Mouse (Mus musculus) embryonic facial prominence, embryonic 11.5 days (tissue): Measurements from ENCODE around the gene Palm. TPM values are rescaled to one million over a fixed set of nuclear protein-coding genes. Genes with fewer than 3 reads are reported as not detected.

Source experiments
- ATAC-seq: fragments of 200-750 bp; cut with Nextera tagmentation; replicated peaks from 2 replicates; pipeline ENCODE4 v1.8.0; 2017; ENCODE audit warnings: low read depth; ENCODE audit not compliant: insufficient number of reproducible peaks, low FRiP score, low TSS enrichment
- DNase-seq: peaks from one replicate; pipeline ENCODE4 v3.0.0-alpha.2; 2015; ENCODE audit warnings: low spot score
- H3K27ac ChIP-seq: fragments of 300-500 bp; sonication (generic); replicated peaks from 2 replicates; pipeline ENCODE4 v1.5.1; 2014; ENCODE audit warnings: mild to moderate bottlenecking, low read depth, low read length, control low read depth
- H3K27me3 ChIP-seq: fragments of 300-500 bp; sonication (generic); 2 replicates; pipeline ENCODE4 v1.6.1; 2014; ENCODE audit warnings: mild to moderate bottlenecking, low read length, moderate library complexity, mixed read lengths; ENCODE audit not compliant: control insufficient read depth, insufficient read depth
- H3K36me3 ChIP-seq: fragments of 300-500 bp; sonication (generic); replicated peaks from 2 replicates; pipeline ENCODE4 v1.6.1; 2014; ENCODE audit warnings: low read depth, mild to moderate bottlenecking, low read length, moderate library complexity, mixed read lengths; ENCODE audit not compliant: control insufficient read depth, insufficient read depth
- H3K4me1 ChIP-seq: fragments of 300-500 bp; sonication (generic); 2 replicates; pipeline ENCODE4 v1.6.1; 2014; ENCODE audit warnings: low read length, mixed read lengths; ENCODE audit not compliant: control insufficient read depth, insufficient read depth
- H3K4me2 ChIP-seq: fragments of 300-500 bp; sonication (generic); 2 replicates; pipeline ENCODE4 v1.6.1; 2014; ENCODE audit warnings: low read depth, mild to moderate bottlenecking, control low read depth, low read length, moderate library complexity
- H3K4me3 ChIP-seq: fragments of 300-500 bp; sonication (generic); 2 replicates; pipeline ENCODE4 v1.5.1; 2014; ENCODE audit warnings: low read depth, low read length, control low read depth
- H3K9ac ChIP-seq: fragments of 300-500 bp; sonication (generic); replicated peaks from 2 replicates; pipeline ENCODE4 v1.6.1; 2014; ENCODE audit warnings: mild to moderate bottlenecking, control low read depth, low read length
- H3K9me3 ChIP-seq: fragments of 300-500 bp; sonication (generic); replicated peaks from 2 replicates; pipeline ENCODE4 v1.6.1; 2016; ENCODE audit warnings: mild to moderate bottlenecking, low read length, inconsistent platforms, mixed read lengths; ENCODE audit not compliant: control insufficient read depth
- WGBS: fragments of 180-500 bp; shearing (Covaris S2); extraction: QIAGEN DNeasy Blood & Tissue Kit; methylation state at CpG from one replicate; pipeline ENCODE4 v1.1.7; 2014; 5-methylcytosine and 5-hydroxymethylcytosine counted together
- polyA plus RNA-seq: library from polyadenylated mRNA; unstranded; fragments of >200 nt; fragmentation: Nextera tagmentation; extraction: Ambion mirVana; gene quantifications from 2 replicates; pipeline ENCODE4 v1.2.1, GENCODE M21; 2014

Gene Palm
- polyA plus RNA-seq, 1 experiment from 2014 or later, result 85.7 TPM

- H3K27me3 ChIP-seq, result no peaks in the 10 kb centered on the region
- DNase-seq (peak; percentile 100), ATAC-seq (peak; percentile 86)
- peak within 1 kb of the TSS; percentile 91 for H3K9ac ChIP-seq
- H3K4me2 ChIP-seq, result peak within 1 kb of the TSS; percentile 90
- H3K4me3 ChIP-seq, result peak within 1 kb of the TSS; percentile 91
- under 1% methylated on average over 86 of the region's 101 CpGs for WGBS
- no peaks in the 10 kb centered on the region for H3K9me3 ChIP-seq
- peak within 1 kb of the TSS; percentile 88 for H3K27ac ChIP-seq
- H3K4me1 ChIP-seq, result peaks cover 13% of the 10 kb centered on the region
- peaks cover 3% of the 10 kb centered on the region for H3K36me3 ChIP-seq
These were observed 26.7 kb upstream of the Palm start, which contains the start of gene Rnf126 for GRCm38 (mm10) chr10:79766508-79767325. Gene Rnf126 (minus strand): TSS chr10:79766952.

GRCm38 (mm10) chr10:79767372-79768244 lies 25.8 kb upstream of the Palm start:
- ATAC-seq, result peak; percentile 79
- Histone ChIP-seq H3K36me3 (no peaks in the 10 kb centered on the region; the same call in 1 of the 2 replicates), H3K9ac (peak overlapping the region; percentile 28; the same call in 1 of the 2 replicates), H3K27ac (peak overlapping the region; percentile 88; the same call in 1 of the 2 replicates), H3K4me1 (peaks cover 13% of the 10 kb centered on the region), H3K4me2 (peak overlapping the region; percentile 90), H3K4me3 (peak overlapping the region; percentile 91), H3K27me3 (no peaks in the 10 kb centered on the region), H3K9me3 (no peaks in the 10 kb centered on the region)
- 11% methylated on average over 40 of the region's 40 CpGs for WGBS
- DNase-seq, result peak; percentile 96

DNA sequence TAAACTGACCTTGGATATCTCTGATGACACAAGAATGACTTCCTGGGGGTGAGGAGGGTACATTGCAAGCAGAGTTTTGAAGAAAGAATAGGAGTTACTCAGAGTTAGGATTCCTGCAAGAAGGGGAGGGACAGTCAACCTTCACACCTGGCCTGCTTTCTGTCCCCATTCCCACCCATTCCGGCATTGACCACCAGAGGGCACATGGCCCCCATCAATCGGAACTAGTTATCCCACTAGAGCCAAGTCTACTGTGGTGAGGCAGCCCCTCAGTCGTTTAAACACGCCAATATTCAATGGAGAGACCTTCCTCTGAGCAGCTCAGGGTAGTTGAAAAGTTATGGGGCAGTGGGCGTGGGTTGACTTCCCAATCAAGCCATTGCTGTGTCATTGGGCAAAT lies 25.0 kb upstream of the Palm start:
- H3K4me2 ChIP-seq, result no peak overlapping the region
- WGBS, result 2% methylated on average over 5 of the region's 5 CpGs
- H3K9me3 ChIP-seq, result no peaks in the 10 kb centered on the region
- DNase-seq (peak; percentile 87), ATAC-seq (no peak)
- peaks cover 13% of the 10 kb centered on the region for H3K4me1 ChIP-seq
- no peak overlapping the region for H3K4me3 ChIP-seq
- H3K9ac ChIP-seq, result no peak overlapping the region
- H3K27me3 ChIP-seq, result no peaks in the 10 kb centered on the region
- H3K36me3 ChIP-seq, result no peaks in the 10 kb centered on the region; the same call in 1 of the 2 replicates
- H3K27ac ChIP-seq, result no peak overlapping the region

DNA sequence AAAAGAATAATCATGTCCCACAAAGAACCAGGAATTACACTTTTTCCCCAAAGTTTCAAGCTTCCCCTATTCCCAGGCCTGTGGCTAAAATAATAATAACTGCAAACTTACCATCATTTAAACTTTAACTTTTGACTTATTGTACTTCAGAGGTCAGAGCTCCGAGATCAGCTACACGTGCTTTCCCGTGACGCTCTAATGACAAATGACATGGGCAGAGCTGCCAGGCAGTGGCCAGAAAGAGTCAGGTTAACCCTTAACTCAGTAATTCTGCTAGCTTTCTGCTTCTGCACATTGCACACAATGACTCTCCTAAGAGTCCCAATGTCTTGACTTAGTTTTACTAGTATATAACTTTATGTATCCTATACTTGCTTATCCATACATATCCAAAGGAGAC lies 24.0 kb upstream of the Palm start:
- Histone ChIP-seq H3K27me3 (no peaks in the 10 kb centered on the region), H3K9ac (no peak overlapping the region), H3K4me1 (peaks cover 13% of the 10 kb centered on the region), H3K4me2 (no peak overlapping the region), H3K27ac (no peak overlapping the region), H3K36me3 (no peaks in the 10 kb centered on the region), H3K9me3 (no peaks in the 10 kb centered on the region), H3K4me3 (no peak overlapping the region)
- DNase-seq, result no peak
- WGBS, result 54% methylated on average over 4 of the region's 4 CpGs
- no peak for ATAC-seq

DNA sequence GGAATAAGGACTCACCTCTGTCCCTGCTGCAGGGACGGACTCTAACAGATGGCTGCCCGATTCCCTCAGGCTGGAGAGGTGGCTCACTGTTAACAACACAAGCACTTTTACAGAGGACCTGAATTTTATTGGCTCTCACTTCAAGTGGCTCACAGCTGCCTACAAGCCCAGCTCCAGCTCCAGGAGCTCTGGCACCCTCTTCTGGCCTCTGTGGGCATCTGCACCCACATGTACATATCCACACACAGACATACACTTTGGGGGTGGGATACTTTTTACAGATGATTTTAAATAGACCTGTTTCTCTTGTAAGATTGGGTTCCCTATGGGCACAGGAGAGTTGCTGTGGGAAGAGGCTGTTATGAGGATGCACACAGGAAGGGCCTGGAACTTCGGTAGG lies 21.1 kb upstream of the Palm start:
- 95% methylated on average over 3 of the region's 3 CpGs for WGBS
- no peaks in the 10 kb centered on the region for H3K36me3 ChIP-seq
- H3K9me3 ChIP-seq, result no peaks in the 10 kb centered on the region
- H3K9ac ChIP-seq, result no peak overlapping the region
- no peak overlapping the region for H3K4me2 ChIP-seq
- H3K4me3 ChIP-seq, result no peak overlapping the region
- no peak for DNase-seq
- no peak for ATAC-seq
- H3K27me3 ChIP-seq, result no peaks in the 10 kb centered on the region
- no peak overlapping the region for H3K27ac ChIP-seq
- peaks cover 4% of the 10 kb centered on the region; the same call in 1 of the 2 replicates for H3K4me1 ChIP-seq

- Histone ChIP-seq H3K27me3 (peaks cover 7% of the 10 kb centered on the region; the same call in 1 of the 2 replicates), H3K4me2 (no peak overlapping the region), H3K9me3 (no peaks in the 10 kb centered on the region), H3K4me1 (peaks cover 3% of the 10 kb centered on the region; the same call in 1 of the 2 replicates), H3K27ac (no peak overlapping the region), H3K36me3 (no peaks in the 10 kb centered on the region), H3K9ac (no peak overlapping the region), H3K4me3 (no peak overlapping the region)
- WGBS, result 79% methylated on average over 2 of the region's 2 CpGs
- no peak for DNase-seq
- ATAC-seq, result no peak
These were observed 20.2 kb upstream of the Palm start for GRCm38 (mm10) chr10:79773208-79773607.

DNA sequence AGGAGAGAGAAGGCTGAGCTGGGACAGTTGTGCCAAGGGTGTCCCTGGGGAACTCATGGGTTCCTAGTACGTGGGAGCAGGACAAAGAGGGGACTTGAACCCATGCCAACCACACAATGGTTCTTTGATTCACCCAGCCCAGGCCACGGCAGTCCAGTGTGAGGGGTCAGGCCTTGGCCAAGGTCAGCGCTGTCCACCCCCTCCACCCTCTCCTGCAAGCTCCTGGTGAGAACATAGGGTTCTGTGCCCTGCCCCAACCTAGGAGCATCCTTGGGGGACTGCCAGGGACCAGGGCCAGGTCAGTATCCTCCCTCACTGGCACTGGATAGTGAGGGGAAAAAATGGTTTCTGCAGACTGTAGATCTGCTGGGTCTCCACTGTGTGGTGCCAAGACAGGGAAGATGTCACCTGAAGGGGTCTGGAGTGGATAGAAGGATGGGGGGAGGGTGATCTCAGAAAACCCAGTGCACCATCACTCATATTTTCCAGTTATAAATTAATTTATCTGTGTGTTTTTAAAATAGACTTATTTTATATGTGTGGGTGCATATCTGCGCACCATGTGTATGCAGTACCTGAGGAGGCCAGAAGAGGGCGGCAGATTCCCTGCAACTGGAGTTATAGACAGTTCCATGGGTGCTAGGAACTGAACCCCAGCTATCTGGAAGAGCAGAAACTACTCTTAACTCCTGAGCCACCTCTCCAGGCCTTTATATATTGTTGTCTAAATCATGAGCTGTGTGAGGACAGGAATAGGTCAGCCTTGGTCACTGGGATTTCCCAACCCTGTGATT lies 18.7 kb upstream of the Palm start:
- Histone ChIP-seq H3K9me3 (no peaks in the 10 kb centered on the region), H3K36me3 (no peaks in the 10 kb centered on the region), H3K27ac (no peak overlapping the region), H3K9ac (no peak overlapping the region), H3K4me2 (no peak overlapping the region), H3K4me1 (peaks cover 3% of the 10 kb centered on the region; the same call in 1 of the 2 replicates), H3K27me3 (peaks cover 10% of the 10 kb centered on the region; the same call in 1 of the 2 replicates), H3K4me3 (no peak overlapping the region)
- whole genome bisulfite sequencing, result 71% methylated on average over 5 of the region's 5 CpGs
- DNase-seq (no peak), ATAC-seq (no peak)
